Mouse (Mus musculus): ENCODE measurements around the gene Vil1. TPM values are rescaled to one million over a fixed set of nuclear protein-coding genes. Genes with fewer than 3 reads are reported as not detected.
"Not testable (repeated sequence)": the region's sequence is repeated elsewhere in the genome, so short reads cannot be mapped to it uniquely, and the experiment has no call there.

Vil1 gene
- polyA plus RNA-seq, 1 experiment: not detected

- H3K4me1 ChIP-seq (ENCODE audit: control insufficient read depth): peaks cover 83% of the 10 kb centered on the region
- no peaks in the 10 kb centered on the region for H3K9me3 ChIP-seq (ENCODE audit: control insufficient read depth, low read length)
- peaks cover 38% of the 10 kb centered on the region for H3K36me3 ChIP-seq (ENCODE audit: control insufficient read depth)
- peak overlapping the region; percentile 95 for H3K4me3 ChIP-seq (replicated peaks)
- no peaks in the 10 kb centered on the region for H3K27me3 ChIP-seq (ENCODE audit: control insufficient read depth)
- TF ChIP-seq GATA1 (IDR thresholded peaks at IDR 0.05; ENCODE audit: low read length) (no peak), TAL1 (IDR thresholded peaks at IDR 0.05; ENCODE audit: low read length) (no peak)
Observed at GRCm38 (mm10) chr1:74391844-74392441, 17.2 kb upstream of the Vil1 start.

GRCm38 (mm10) chr1:74392446-74392994, 16.7 kb upstream of the Vil1 start:
- H3K9me3 ChIP-seq (ENCODE audit: control insufficient read depth, low read length): no peaks in the 10 kb centered on the region
- peaks cover 38% of the 10 kb centered on the region for H3K36me3 ChIP-seq (ENCODE audit: control insufficient read depth)
- TF ChIP-seq GATA1 (IDR thresholded peaks at IDR 0.05; ENCODE audit: low read length) (no peak), TAL1 (IDR thresholded peaks at IDR 0.05; ENCODE audit: low read length) (no peak)
- H3K4me3 ChIP-seq (replicated peaks): peak overlapping the region; percentile 95
- no peaks in the 10 kb centered on the region for H3K27me3 ChIP-seq (ENCODE audit: control insufficient read depth)
- peaks cover 83% of the 10 kb centered on the region for H3K4me1 ChIP-seq (ENCODE audit: control insufficient read depth)

- Histone ChIP-seq H3K27me3 (ENCODE audit: control insufficient read depth) (no peaks in the 10 kb centered on the region), H3K4me1 (ENCODE audit: control insufficient read depth) (peaks cover 83% of the 10 kb centered on the region), H3K4me3 (replicated peaks) (peak overlapping the region; percentile 95), H3K9me3 (ENCODE audit: control insufficient read depth, low read length) (peaks cover under 1% of the 10 kb centered on the region; the same call in 1 of the 2 replicates), H3K36me3 (ENCODE audit: control insufficient read depth) (peaks cover 38% of the 10 kb centered on the region)
- no peak for TF ChIP-seq TAL1 (IDR thresholded peaks at IDR 0.05; ENCODE audit: low read length)
- TF ChIP-seq GATA1 (IDR thresholded peaks at IDR 0.05; ENCODE audit: low read length): no peak
Observed at GRCm38 (mm10) chr1:74393010-74393409, 16.2 kb upstream of the Vil1 start.

DNA sequence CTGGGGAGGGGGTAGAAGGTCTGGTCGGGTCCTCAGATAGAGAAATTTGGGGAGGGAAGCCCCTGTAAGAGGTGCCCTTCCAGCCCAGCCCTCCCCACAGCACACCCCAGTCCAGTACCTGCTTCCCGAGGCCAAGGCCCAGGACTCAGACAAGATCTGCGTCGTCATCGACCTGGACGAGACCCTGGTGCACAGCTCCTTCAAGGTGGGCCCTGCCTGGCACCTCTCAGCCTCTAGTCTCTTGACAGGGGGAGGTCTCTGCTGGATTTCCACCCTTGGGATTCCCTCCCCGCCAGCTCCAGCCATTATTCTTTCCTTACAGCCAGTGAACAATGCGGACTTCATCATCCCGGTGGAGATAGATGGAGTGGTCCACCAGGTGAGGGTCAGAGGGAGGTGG, 15.5 kb upstream of the Vil1 start:
- peaks cover 38% of the 10 kb centered on the region for H3K36me3 ChIP-seq (ENCODE audit: control insufficient read depth)
- H3K9me3 ChIP-seq (ENCODE audit: control insufficient read depth, low read length): peaks cover 2% of the 10 kb centered on the region; the same call in 1 of the 2 replicates
- no peaks in the 10 kb centered on the region for H3K27me3 ChIP-seq (ENCODE audit: control insufficient read depth)
- peaks cover 83% of the 10 kb centered on the region for H3K4me1 ChIP-seq (ENCODE audit: control insufficient read depth)
- H3K4me3 ChIP-seq (replicated peaks): peak overlapping the region; percentile 95
- TF ChIP-seq TAL1 (IDR thresholded peaks at IDR 0.05; ENCODE audit: low read length): no peak
- TF ChIP-seq GATA1 (IDR thresholded peaks at IDR 0.05; ENCODE audit: low read length): no peak

DNA sequence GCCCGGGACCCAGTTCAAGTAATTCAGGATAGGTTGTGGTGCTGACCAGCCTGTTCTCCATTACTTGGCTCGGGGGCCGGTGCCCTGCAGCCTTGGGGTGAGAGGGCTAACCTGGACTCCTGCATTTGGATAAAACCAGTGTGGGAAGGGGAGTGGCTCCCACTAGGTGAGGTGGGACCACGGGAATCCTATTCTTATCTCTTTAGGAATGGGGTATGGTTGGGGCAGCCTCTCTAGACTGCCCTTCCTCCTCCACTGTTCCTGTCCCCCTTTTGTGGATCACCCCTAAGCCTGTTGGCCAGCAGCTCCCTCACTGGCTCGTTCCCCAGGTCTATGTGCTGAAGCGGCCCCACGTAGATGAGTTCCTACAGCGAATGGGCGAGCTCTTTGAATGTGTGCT, 14.9 kb upstream of the Vil1 start:
- TF ChIP-seq GATA1 (IDR thresholded peaks at IDR 0.05; ENCODE audit: low read length) (no peak), TAL1 (IDR thresholded peaks at IDR 0.05; ENCODE audit: low read length) (no peak)

DNA sequence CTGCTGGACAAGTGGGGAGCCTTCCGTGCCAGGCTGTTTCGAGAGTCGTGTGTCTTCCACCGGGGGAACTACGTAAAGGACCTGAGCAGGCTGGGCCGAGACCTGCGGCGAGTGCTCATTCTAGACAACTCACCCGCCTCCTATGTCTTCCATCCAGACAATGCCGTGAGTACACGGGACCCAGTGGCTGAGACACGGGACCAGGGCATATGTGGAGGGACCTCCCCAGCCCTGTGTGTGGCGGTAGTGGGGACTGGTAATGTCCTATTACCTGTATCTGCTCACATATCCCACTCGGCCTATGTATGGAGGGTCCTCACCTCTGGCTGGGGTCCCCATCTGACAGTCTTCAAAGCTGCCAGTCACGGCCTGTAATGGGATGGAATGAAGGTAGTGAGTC, 14.3 kb upstream of the Vil1 start:
- H3K4me1 ChIP-seq (ENCODE audit: control insufficient read depth): peaks cover 77% of the 10 kb centered on the region
- peaks cover 2% of the 10 kb centered on the region; the same call in 1 of the 2 replicates for H3K9me3 ChIP-seq (ENCODE audit: control insufficient read depth, low read length)
- peaks cover 38% of the 10 kb centered on the region for H3K36me3 ChIP-seq (ENCODE audit: control insufficient read depth)
- TF ChIP-seq GATA1 (IDR thresholded peaks at IDR 0.05; ENCODE audit: low read length) (no peak), TAL1 (IDR thresholded peaks at IDR 0.05; ENCODE audit: low read length) (no peak)
- H3K4me3 ChIP-seq (replicated peaks): no peak overlapping the region
- no peaks in the 10 kb centered on the region for H3K27me3 ChIP-seq (ENCODE audit: control insufficient read depth)

More for the DNA sequence above, 14.9 kb upstream of the Vil1 start:
- Histone ChIP-seq H3K36me3 (ENCODE audit: control insufficient read depth) (peaks cover 38% of the 10 kb centered on the region), H3K27me3 (ENCODE audit: control insufficient read depth) (no peaks in the 10 kb centered on the region), H3K4me1 (ENCODE audit: control insufficient read depth) (peaks cover 82% of the 10 kb centered on the region), H3K4me3 (replicated peaks) (no peak overlapping the region), H3K9me3 (ENCODE audit: control insufficient read depth, low read length) (peaks cover 2% of the 10 kb centered on the region; the same call in 1 of the 2 replicates)

DNA sequence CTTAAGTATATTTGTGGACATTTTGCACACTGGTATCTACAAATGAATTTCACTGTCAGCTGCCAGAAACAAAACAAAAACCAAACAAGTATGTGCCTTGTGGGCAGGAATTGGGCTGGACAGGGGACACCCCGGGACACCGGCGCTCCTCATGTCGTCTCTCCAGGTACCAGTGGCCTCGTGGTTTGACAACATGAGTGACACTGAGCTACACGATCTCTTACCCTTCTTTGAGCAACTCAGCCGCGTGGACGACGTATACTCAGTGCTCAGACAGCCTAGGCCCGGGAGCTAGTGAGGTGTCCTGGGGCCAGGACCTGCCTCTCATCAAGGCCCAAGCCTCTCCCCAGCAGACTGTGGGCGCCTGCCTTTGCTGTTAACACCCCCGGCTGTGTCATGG, 13.9 kb upstream of the Vil1 start:
- H3K9me3 ChIP-seq (ENCODE audit: control insufficient read depth, low read length): peaks cover 2% of the 10 kb centered on the region; the same call in 1 of the 2 replicates

DNA sequence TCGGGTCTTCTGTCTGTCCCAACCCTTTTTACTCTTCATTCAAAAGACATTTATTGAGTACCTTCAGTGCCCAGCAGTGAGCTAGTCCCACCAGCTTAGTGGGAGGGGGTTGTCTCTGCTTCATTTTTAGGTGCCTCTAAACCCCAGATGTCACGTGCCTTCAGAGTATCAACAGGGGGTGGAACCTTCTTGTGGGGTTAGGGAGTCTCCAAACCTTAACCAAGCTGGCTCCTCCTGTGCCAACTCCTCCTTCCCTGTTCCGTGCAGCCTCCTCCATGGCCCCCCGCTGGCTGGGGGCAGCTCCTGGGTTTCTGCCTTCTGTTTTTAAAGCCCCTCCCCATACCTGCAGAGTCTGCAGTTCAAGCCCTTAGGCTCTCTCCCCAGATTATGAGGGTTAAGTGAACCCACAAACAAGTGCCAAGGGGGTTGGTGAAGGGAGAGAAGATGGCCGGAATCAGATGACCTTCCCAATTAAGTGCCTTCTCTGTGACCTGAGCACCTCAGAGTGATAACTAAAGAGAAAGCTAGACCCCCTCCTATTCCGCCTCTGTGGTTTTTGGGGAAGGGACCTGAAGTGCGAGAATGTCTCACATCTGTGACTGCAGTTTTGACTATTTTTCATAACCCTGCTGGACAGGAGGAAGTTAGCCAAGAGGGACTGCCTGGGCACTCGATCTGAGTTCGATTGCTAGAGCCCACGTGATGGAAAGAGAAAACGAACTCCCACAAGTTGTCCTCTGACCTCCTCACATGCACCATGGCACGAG, 12.5 kb upstream of the Vil1 start:
- peak overlapping the region; percentile 68 for H3K4me3 ChIP-seq (replicated peaks)
- not testable (repeated sequence) for H3K9me3 ChIP-seq (ENCODE audit: control insufficient read depth, low read length); H3K27me3 ChIP-seq (ENCODE audit: control insufficient read depth)
- peaks cover 38% of the 10 kb centered on the region for H3K36me3 ChIP-seq (ENCODE audit: control insufficient read depth)
- H3K4me1 ChIP-seq (ENCODE audit: control insufficient read depth): peaks cover 79% of the 10 kb centered on the region

More for the DNA sequence above, 13.9 kb upstream of the Vil1 start:
- TF ChIP-seq TAL1 (IDR thresholded peaks at IDR 0.05; ENCODE audit: low read length): no peak
- TF ChIP-seq GATA1 (IDR thresholded peaks at IDR 0.05; ENCODE audit: low read length): no peak
- no peaks in the 10 kb centered on the region for H3K27me3 ChIP-seq (ENCODE audit: control insufficient read depth)
- H3K4me1 ChIP-seq (ENCODE audit: control insufficient read depth): peaks cover 73% of the 10 kb centered on the region
- H3K4me3 ChIP-seq (replicated peaks): no peak overlapping the region
- H3K36me3 ChIP-seq (ENCODE audit: control insufficient read depth): peaks cover 38% of the 10 kb centered on the region

GRCm38 (mm10) chr1:74397268-74397918, 11.8 kb upstream of the Vil1 start:
- TF ChIP-seq TAL1 (IDR thresholded peaks at IDR 0.05; ENCODE audit: low read length) (no peak), GATA1 (IDR thresholded peaks at IDR 0.05; ENCODE audit: low read length) (no peak)
- peaks cover 82% of the 10 kb centered on the region for H3K4me1 ChIP-seq (ENCODE audit: control insufficient read depth)

More at GRCm38 (mm10) chr1:74397268-74397918, 11.8 kb upstream of the Vil1 start:
- peaks cover 36% of the 10 kb centered on the region for H3K36me3 ChIP-seq (ENCODE audit: control insufficient read depth)
- no peaks in the 10 kb centered on the region for H3K27me3 ChIP-seq (ENCODE audit: control insufficient read depth)
- H3K9me3 ChIP-seq (ENCODE audit: control insufficient read depth, low read length): peaks cover 2% of the 10 kb centered on the region; the same call in 1 of the 2 replicates
- H3K4me3 ChIP-seq (replicated peaks): peak overlapping the region; percentile 68

Measured in erythroblast, embryonic 14.5 days (primary cell).